Mouse (Mus musculus): ENCODE measurements at regions not wholly inside any gene's neighbourhood (a gene's known extent, or its start where the extent isn't known, plus 50 kb on each side); places are given as distances from the start of the nearest gene placed in this dataset.

GRCm38 (mm10) chr13:43852888-43853287 is 68.3 kb downstream of the Cd83 start:
- no peak for DNase-seq

DNA sequence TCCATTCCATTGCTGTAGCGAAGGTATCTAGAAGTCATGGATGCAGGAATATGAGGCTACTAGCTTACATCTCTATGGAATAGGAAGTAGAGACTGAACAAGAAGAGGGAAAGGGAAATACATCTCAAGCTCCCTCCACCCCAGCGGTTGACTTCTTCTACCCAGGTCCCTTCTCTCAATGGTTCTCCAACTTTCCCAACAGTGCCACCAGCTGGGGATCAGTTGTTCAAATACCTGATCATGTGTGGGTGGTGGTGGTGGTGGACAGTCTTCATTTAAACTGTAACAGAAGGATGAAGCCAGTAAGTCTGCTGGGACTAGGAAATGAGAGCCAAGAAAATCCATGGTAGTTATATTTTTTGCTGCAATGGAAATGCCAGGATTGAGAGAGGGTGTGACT is 70.4 kb downstream of the Cd83 start:
- DNase-seq = no peak

DNA sequence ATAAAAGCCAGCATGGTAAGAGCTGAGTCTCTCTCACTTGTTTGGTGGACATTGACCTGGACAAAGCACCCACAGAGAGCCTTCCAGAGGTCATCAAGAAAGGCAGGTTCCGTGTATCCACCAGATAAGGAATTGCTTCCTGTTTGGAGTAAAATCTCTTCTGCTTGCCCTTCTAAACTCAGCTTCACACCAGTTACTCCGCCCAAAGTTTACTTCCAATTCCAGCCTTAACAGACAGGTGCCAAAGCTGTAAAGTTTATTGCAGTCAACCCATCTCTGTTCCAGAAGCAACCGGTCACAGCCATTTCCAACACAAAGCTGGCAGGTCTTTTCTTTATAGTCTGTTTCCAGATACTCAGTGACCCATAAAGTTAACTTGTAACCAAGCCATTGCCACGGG is 76.4 kb downstream of the Cd83 start:
- DNase-seq = no peak

DNA sequence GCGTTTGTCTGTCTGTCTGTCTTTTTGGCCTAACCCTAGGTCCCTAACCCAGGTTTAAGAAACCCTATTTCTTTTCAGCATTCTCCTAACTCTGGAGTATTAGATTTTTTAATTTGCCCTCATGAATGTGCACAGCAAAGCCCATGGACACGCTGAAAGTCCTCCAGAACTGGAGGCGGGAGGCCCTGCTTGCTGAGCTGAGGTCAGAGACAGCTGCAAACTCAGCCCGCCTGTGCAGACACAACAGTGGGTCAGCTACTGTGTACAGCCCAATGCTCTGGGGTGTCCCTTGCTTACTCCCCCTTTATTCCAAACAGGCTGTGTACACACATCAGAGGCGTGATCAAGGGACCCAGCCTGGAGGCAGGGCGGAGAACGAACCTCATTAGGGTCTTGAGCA is 76.8 kb downstream of the Cd83 start:
- peak; percentile 45 for DNase-seq

- DNase-seq = no peak
Observed at GRCm38 (mm10) chr13:43862056-43862455, 77.5 kb downstream of the Cd83 start.

- DNase-seq = peak; percentile 27
Observed at GRCm38 (mm10) chr13:43862586-43862985, 78.0 kb downstream of the Cd83 start.

- DNase-seq = no peak
Observed at GRCm38 (mm10) chr13:43863581-43864100, 79.1 kb downstream of the Cd83 start.

- peak; percentile 100 for DNase-seq
Observed at GRCm38 (mm10) chr13:43864153-43864861, 79.7 kb downstream of the Cd83 start.

GRCm38 (mm10) chr13:43865036-43865435 is 80.5 kb downstream of the Cd83 start:
- DNase-seq = peak; percentile 82

GRCm38 (mm10) chr13:43875895-43876294 is 91.3 kb downstream of the Cd83 start:
- no peak for DNase-seq

GRCm38 (mm10) chr13:43887284-43887683 is 102.7 kb downstream of the Cd83 start:
- no peak for DNase-seq

DNA sequence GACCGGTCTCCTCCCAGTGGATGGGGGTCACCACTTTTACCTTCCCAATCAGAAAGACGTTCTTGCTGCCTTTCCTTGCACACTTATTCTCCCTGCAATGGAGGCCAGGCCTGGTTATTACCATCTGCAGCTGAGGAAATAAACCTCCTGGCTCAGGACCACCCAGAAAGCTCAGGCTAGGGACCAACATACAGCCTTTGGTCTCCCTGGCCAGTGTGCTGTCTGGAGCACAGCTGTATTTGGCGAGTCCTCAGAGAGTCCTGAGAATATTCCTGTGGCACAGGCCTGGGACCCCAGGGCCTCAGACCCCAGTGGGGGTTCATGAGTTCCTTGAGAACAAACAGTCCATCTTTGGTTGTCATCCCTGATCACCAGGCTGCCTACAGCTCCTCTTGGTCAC is 107.4 kb downstream of the Cd83 start:
- DNase-seq = no peak

- no peak for DNase-seq
Observed at GRCm38 (mm10) chr13:43895990-43896389, 111.4 kb downstream of the Cd83 start.

DNA sequence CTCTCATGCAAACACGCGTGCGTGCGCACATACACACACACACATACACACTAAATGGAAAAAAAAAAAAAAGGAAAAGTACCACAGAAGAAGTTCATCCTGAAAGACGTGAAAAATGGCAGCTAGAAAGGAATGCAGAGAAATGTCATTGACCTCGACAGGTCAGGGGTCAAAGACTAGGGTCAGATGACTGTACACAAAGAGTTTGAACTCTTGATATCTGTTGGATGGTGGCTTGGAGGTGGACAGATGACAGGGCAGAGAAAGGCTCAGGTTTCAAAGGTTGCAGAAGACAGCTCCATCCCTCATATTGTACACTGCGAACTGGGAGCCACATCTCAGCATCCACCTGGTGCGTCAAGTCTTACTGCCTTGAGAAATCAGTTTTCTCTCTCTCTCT is 112.5 kb downstream of the Cd83 start:
- no peak for DNase-seq

GRCm38 (mm10) chr13:43898555-43899258 is 114.1 kb downstream of the Cd83 start:
- no peak for DNase-seq

DNA sequence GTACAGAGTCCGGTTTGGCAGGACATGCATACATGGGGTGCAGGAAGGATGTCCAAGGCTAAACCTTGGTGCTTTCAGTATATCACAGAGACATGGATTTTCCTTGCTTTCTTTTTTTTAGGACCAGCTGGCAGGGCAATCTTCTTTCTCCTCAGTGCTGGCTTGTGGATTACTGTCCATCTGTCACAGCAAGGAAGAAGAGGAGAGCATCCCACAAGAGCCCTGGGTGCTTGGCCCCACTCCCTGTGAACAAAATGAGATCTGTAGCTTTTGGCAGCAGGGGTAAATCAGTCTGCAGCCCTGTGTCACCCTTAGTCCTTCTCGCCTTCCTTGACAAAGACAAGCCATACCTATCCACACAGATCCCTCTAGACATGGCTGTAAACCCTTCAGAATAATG is 115.5 kb downstream of the Cd83 start:
- DNase-seq = no peak

DNA sequence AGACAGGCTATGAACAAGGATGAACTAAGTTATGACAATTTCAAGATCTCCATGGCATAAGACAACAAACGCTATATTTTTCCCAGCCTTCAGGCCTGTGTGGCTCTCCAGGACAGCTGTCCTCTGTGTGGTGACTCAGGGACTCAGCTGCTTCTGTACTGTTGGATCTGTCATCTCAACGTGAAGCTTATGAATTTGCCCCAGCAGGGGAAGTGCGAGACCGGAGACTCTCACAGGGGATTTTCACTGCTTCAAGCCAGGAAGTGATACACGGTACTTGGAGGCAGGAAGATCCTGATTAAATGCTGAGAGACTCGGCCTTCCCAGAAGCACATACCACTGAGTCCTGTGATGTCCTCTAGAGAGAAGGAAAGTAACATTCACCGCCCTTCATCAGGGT is 116.2 kb downstream of the Cd83 start:
- DNase-seq = no peak

DNA sequence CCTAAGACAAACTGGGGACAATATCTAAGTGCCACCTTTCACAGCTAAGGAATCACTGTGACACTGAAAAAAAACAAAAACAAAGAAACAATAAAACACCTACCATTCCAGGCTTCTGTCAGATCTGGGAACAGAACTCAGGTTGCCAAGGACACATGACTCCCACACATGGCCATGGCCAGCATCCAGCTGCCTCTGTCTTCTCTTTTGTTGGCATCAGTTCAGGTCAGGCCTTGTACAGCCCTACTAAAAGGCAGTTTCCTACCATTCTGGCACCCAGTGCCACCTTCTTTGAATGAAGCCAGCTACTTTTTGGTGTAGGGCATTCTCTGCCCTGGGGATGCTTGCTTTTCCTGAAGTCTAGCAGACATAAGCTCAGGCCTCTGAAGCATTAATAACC is 118.8 kb downstream of the Cd83 start:
- DNase-seq = peak; percentile 34

DNA sequence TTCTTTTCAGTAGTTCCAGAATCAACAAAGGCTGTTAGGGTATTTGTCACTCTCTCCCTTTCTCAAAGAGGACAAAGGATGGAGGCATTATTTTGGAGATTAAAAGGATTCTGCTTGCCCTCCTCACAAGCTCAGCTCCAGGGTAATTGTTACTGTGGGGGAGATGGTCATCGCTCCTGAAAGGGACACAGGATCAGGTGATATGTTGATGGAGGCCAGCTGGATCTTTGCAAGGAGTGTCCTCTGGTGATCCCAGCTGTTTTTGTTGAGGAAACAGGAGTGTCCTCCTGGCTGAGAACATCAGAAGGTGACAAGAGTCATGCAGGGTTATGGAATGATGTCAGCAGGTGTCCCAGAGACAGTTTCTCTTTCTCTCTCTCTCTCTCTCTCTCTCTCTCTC is 119.7 kb downstream of the Cd83 start:
- DNase-seq = no peak

- no peak for DNase-seq
Observed at GRCm38 (mm10) chr13:43906241-43906640, 121.7 kb downstream of the Cd83 start.

GRCm38 (mm10) chr13:43907425-43907824 is 122.8 kb downstream of the Cd83 start:
- peak; percentile 34 for DNase-seq

DNA sequence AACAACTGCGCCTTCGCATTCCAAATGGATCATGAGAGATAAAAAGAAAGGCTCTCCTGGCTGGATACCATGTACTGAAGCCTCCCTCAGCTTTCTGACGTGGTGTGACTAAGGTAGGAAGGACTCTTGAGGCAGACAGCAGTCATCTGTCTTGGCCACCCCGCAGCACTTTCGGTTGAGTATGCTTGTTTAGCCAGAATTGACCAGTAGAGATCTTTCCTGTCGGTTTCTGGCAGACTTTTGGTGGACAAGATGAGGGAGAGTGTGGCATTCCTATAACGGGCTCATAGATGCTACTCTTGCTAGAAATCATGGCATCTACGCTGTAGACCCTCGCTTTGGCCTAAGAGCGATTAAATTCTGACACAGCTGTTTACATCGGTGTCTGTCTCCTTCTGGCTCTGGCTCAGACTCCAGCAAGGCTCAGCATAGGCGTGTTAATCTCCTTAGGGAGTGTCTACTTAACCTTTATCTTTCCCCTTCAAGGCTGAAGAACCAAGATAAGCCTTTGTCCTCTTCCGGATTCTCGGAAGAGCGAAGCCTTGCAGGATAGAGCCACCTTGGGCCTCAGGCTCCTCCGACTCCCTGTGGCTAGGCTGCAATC is 123.6 kb downstream of the Cd83 start:
- no peak for DNase-seq

- DNase-seq = peak; percentile 52
Observed at GRCm38 (mm10) chr13:43909933-43910332, 125.4 kb downstream of the Cd83 start.

GRCm38 (mm10) chr13:43913476-43913875 is 128.9 kb downstream of the Cd83 start:
- DNase-seq = peak; percentile 57

All from kidney, postnatal 10 days (tissue).